Mouse (Mus musculus): Measurements from ENCODE around the gene Rtbdn. TPM values are rescaled to one million over a fixed set of nuclear protein-coding genes. Genes with fewer than 3 reads are reported as not detected.

Rtbdn gene
- not detected in 2 replicates for polyA plus RNA-seq (2014; fragmentation: Nextera tagmentation; extraction: Ambion mirVana)

DNA sequence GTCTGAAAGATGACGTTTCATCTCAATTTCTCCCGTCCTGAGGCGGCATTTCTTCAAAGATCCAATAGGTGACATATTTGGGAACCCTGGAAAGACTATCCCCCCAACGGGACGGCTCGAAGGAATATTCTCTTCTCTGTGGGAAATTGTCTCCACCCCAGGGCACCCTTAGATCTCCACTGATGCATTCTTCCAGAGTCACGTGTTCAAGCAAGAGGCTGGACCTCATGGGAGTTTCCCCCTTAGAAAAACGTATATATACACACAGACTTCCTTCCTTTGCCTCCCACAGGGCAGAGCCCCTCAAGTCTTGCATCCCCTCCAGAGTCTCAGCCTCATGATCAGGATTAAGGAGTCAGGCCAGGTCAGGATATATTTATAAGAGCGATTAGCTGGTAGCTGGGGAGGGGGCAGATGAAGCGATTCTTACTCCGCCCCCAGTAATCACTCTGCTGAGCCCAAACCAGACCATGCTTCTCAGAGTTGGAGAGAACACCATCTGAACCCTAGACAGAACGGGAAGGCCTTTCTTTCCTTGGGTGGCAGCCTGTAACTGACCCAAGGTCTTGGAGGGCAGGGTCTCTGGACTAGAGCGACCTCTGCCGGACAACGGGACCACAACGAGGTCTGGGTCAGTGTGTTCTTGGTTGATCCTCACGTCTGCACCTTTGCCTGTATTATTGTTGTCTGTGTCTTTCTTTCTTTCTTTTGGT is at the start of gene Rtbdn:
Rtbdn (plus strand) TSS at position 464 of the 713 bp plus-strand sequence.
- 8% methylated on average over 17 of the region's 17 CpGs for whole genome bisulfite sequencing
- TF ChIP-seq CTCF (IDR thresholded peaks at IDR 0.05; ENCODE audit: low read depth), result peak; percentile 36; the same call in 1 of the 2 replicates
- ATAC-seq (ENCODE audit: insufficient read depth), result peak; percentile 41; the same call in 1 of the 2 replicates
- Histone ChIP-seq H3K4me3 (ENCODE audit: low read depth, low read length) (peak within 1 kb of the TSS; percentile 41), H3K36me3 (ENCODE audit: insufficient read depth) (no peaks in the 10 kb centered on the region), H3K9me3 (ENCODE audit: low read depth, low read length) (no peaks in the 10 kb centered on the region), H3K4me1 (ENCODE audit: insufficient read depth) (no peaks in the 10 kb centered on the region), H3K27ac (ENCODE audit: low read depth) (no peak within 1 kb of the TSS), H3K9ac (no peak within 1 kb of the TSS; the same call in 1 of the 2 replicates), H3K4me2 (peak within 1 kb of the TSS; percentile 73), H3K27me3 (ENCODE audit: insufficient read depth, low read length) (peaks cover 50% of the 10 kb centered on the region)
- no peak for DNase-seq

DNA sequence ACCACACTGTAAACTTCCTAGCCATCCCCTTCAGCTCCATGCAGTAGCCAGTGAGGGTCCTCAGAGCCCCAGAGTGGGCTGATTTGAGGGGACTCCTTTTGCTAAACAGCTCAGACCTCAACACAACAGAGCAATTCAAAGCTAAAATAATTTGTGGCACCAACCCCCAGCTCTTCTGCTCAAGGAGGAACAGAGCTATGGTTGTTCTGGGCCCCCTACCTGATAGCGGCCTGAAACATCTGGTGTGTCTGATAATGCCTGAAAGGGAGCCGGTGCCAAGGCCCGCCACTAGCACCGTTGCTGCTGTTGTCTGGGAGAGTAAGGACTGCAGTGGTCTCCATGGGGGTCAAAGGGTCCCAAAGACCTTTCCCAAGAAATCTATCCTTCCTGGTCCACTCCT is 45.7 kb upstream of the Rtbdn start:
- no peak overlapping the region; the same call in 1 of the 2 replicates for H3K4me2 ChIP-seq
- no peak overlapping the region; the same call in 1 of the 2 replicates for H3K27ac ChIP-seq (ENCODE audit: low read depth)
- no peaks in the 10 kb centered on the region for H3K9me3 ChIP-seq (ENCODE audit: low read depth, low read length)
- DNase-seq (no peak), ATAC-seq (ENCODE audit: insufficient read depth) (no peak)
- WGBS, result 45% methylated on average over 4 of the region's 4 CpGs
- no peaks in the 10 kb centered on the region for H3K27me3 ChIP-seq (ENCODE audit: insufficient read depth, low read length)
- no peak overlapping the region for H3K4me3 ChIP-seq (ENCODE audit: low read depth, low read length)
- H3K4me1 ChIP-seq (ENCODE audit: insufficient read depth), result no peaks in the 10 kb centered on the region
- H3K36me3 ChIP-seq (ENCODE audit: insufficient read depth), result no peaks in the 10 kb centered on the region
- H3K9ac ChIP-seq, result no peak overlapping the region
- no peak for TF ChIP-seq CTCF (IDR thresholded peaks at IDR 0.05; ENCODE audit: low read depth)

DNA sequence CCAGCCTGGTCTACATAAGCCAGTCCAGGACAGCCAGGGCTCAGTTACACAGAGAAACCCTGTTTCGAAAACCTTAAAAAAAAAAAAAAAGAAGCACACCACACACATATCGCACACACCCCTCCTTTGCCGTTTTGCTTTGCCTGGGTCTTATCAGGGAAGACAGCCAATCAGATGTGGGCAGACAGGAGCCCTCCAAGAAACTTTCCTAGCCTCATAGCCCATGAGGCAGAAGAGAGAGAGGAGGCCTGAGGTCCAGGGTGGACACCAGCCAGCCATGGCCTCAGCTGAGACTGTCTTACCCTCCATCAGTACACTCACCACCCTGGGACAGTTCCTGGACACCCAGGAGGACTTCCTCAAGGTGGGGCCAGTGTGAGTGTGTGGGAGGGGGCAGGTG is 45.0 kb upstream of the Rtbdn start, which contains the start of gene Klf1:
Klf1 (plus strand) TSS at position 177 of the 400 bp plus-strand sequence.
- TF ChIP-seq CTCF (IDR thresholded peaks at IDR 0.05; ENCODE audit: low read depth), result no peak
- H3K9ac ChIP-seq, result peak within 1 kb of the TSS; percentile 83
- H3K4me2 ChIP-seq, result peak within 1 kb of the TSS; percentile 98
- H3K27ac ChIP-seq (ENCODE audit: low read depth), result peak within 1 kb of the TSS; percentile 86
- H3K27me3 ChIP-seq (ENCODE audit: insufficient read depth, low read length), result no peaks in the 10 kb centered on the region
- ATAC-seq (ENCODE audit: insufficient read depth) (no peak), DNase-seq (no peak)
- no peaks in the 10 kb centered on the region for H3K4me1 ChIP-seq (ENCODE audit: insufficient read depth)
- no peaks in the 10 kb centered on the region for H3K36me3 ChIP-seq (ENCODE audit: insufficient read depth)
- no peaks in the 10 kb centered on the region for H3K9me3 ChIP-seq (ENCODE audit: low read depth, low read length)
- WGBS, result 51% methylated on average over 3 of the region's 3 CpGs
- peak within 1 kb of the TSS; percentile 67 for H3K4me3 ChIP-seq (ENCODE audit: low read depth, low read length)

DNA sequence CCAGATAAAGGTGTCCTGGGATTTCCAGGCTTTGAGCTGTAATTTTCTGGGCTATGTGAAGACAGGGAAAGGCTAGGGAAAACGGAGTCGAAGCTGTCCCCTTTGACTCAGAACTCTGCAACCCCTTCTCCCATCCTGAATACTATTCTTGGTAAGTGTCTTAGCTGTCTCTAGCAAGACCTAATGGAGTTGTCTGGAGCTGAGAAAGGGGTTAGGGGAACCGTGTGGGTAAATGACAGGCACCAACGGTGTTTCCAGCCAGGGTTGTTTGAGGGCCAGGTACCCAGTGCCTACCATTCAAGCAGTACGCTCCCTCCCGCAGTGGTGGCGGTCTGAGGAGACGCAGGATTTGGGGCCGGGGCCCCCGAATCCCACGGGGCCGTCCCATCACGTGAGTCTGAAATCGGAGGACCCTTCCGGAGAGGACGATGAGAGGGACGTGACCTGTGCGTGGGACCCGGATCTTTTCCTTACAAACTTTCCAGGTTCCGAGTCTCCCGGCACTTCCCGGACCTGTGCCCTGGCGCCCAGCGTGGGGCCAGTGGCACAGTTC is 44.3 kb upstream of the Rtbdn start:
- ATAC-seq (ENCODE audit: insufficient read depth), result peak; percentile 38; the same call in 1 of the 2 replicates
- WGBS, result 2% methylated on average over 24 of the region's 24 CpGs
- DNase-seq, result peak; percentile 41

DNA sequence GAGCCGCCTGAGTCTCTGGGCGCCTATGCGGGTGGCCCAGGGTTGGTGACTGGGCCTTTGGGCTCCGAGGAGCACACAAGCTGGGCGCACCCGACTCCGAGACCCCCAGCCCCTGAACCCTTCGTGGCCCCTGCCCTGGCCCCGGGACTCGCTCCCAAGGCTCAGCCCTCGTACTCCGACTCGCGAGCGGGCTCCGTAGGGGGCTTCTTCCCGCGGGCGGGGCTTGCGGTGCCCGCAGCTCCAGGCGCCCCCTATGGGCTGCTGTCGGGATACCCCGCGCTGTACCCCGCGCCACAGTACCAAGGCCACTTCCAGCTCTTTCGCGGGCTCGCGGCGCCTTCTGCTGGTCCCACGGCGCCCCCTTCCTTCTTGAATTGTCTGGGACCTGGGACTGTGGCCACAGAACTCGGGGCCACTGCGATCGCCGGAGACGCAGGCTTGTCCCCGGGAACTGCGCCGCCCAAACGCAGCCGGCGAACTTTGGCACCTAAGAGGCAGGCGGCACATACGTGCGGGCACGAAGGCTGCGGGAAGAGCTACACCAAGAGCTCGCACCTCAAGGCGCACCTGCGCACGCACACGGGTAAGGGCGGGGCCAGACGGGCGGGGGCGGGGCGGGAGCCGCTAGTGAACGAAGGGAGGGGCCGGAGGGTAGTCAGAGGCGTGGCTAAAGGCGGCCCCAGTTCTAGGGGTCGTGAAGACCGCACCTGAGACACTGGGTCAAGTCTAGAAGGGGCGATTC is 43.7 kb upstream of the Rtbdn start:
- peak; percentile 84 for TF ChIP-seq CTCF (IDR thresholded peaks at IDR 0.05; ENCODE audit: low read depth)
- under 1% methylated on average over 67 of the region's 68 CpGs for WGBS
- H3K9me3 ChIP-seq (ENCODE audit: low read depth, low read length), result no peaks in the 10 kb centered on the region

More for the DNA sequence above, 44.3 kb upstream of the Rtbdn start:
- H3K4me2 ChIP-seq, result peak overlapping the region; percentile 98
- peak overlapping the region; percentile 86 for H3K27ac ChIP-seq (ENCODE audit: low read depth)
- no peaks in the 10 kb centered on the region for H3K27me3 ChIP-seq (ENCODE audit: insufficient read depth, low read length)
- H3K4me3 ChIP-seq (ENCODE audit: low read depth, low read length), result peak overlapping the region; percentile 67
- H3K9ac ChIP-seq, result peak overlapping the region; percentile 83
- H3K4me1 ChIP-seq (ENCODE audit: insufficient read depth), result no peaks in the 10 kb centered on the region
- no peaks in the 10 kb centered on the region for H3K36me3 ChIP-seq (ENCODE audit: insufficient read depth)
- H3K9me3 ChIP-seq (ENCODE audit: low read depth, low read length), result no peaks in the 10 kb centered on the region
- no peak for TF ChIP-seq CTCF (IDR thresholded peaks at IDR 0.05; ENCODE audit: low read depth)

DNA sequence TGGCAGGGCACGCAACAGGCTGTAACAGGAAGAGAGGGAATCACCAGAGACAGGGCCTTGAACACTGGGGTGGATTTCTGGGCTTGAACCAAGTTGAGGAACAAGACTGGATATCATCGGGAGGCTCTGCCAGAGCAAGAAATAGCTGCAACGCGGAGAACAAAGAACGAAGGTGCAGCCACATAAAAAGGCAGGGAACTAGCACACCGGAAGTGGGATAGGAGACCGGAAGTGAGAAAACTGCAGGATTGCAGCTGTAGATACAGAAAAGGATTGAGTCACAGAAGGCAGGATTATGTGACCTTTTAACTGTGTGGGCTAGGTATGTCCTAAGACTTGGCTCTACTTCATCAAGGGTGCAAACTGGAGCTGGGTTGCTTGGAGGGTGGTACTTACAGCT is 42.4 kb upstream of the Rtbdn start:
- no peak overlapping the region for H3K9ac ChIP-seq
- 0 out of 2 replicates have a peak, but pooled peaks cover 1% of the 10 kb centered on the region for H3K4me1 ChIP-seq (ENCODE audit: insufficient read depth)
- ATAC-seq (ENCODE audit: insufficient read depth) (no peak), DNase-seq (no peak)
- H3K27ac ChIP-seq (ENCODE audit: low read depth), result no peak overlapping the region
- H3K4me2 ChIP-seq, result 0 out of 2 replicates have a peak overlapping the region, but pooled peaks have one; percentile 10
- H3K9me3 ChIP-seq (ENCODE audit: low read depth, low read length), result no peaks in the 10 kb centered on the region
- TF ChIP-seq CTCF (IDR thresholded peaks at IDR 0.05; ENCODE audit: low read depth), result no peak
- no peak overlapping the region for H3K4me3 ChIP-seq (ENCODE audit: low read depth, low read length)
- no peaks in the 10 kb centered on the region for H3K36me3 ChIP-seq (ENCODE audit: insufficient read depth)
- 88% methylated on average over 7 of the region's 7 CpGs for WGBS
- H3K27me3 ChIP-seq (ENCODE audit: insufficient read depth, low read length), result peaks cover 2% of the 10 kb centered on the region

More for the DNA sequence above, 43.7 kb upstream of the Rtbdn start:
- ATAC-seq (ENCODE audit: insufficient read depth) (peak; percentile 87), DNase-seq (peak; percentile 96)
- Histone ChIP-seq H3K27me3 (ENCODE audit: insufficient read depth, low read length) (no peaks in the 10 kb centered on the region), H3K36me3 (ENCODE audit: insufficient read depth) (no peaks in the 10 kb centered on the region), H3K27ac (ENCODE audit: low read depth) (peak overlapping the region; percentile 86), H3K4me3 (ENCODE audit: low read depth, low read length) (peak overlapping the region; percentile 67), H3K9ac (peak overlapping the region; percentile 83), H3K4me1 (ENCODE audit: insufficient read depth) (no peaks in the 10 kb centered on the region), H3K4me2 (peak overlapping the region; percentile 98)

Data from lung, embryonic 14.5 days (tissue).